Mouse (Mus musculus) forebrain, postnatal 0 days (tissue): ENCODE measurements at regions not wholly inside any gene's neighbourhood (a gene's known extent, or its start where the extent isn't known, plus 50 kb on each side); places are given as distances from the start of the nearest gene placed in this dataset.

Experiments
- ATAC-seq: fragments of 200-750 bp; cut with Nextera tagmentation; 2 replicates; pipeline ENCODE4 v1.8.0; 2017; ENCODE audit warnings: mild to moderate bottlenecking, moderate library complexity
- DNase-seq: peaks from one replicate; pipeline ENCODE4 v3.0.0-alpha.2; 2015
- H3K27ac ChIP-seq: fragments of 300-500 bp; sonication (generic); 2 replicates; pipeline ENCODE4 v1.5.1; 2014; ENCODE audit warnings: low read depth, mild to moderate bottlenecking, antibody characterized with exemption, low read length, moderate library complexity, mixed read lengths
- H3K27me3 ChIP-seq: fragments of 300-500 bp; sonication (generic); 2 replicates; pipeline ENCODE4 v1.6.1; 2014; ENCODE audit warnings: mild to moderate bottlenecking, low read length, mixed read lengths; ENCODE audit not compliant: insufficient read depth
- H3K36me3 ChIP-seq: fragments of 300-500 bp; sonication (generic); 2 replicates; pipeline ENCODE4 v1.6.1; 2014; ENCODE audit warnings: mild to moderate bottlenecking, moderate library complexity; ENCODE audit not compliant: insufficient read depth
- H3K4me1 ChIP-seq: fragments of 300-500 bp; sonication (generic); 2 replicates; pipeline ENCODE4 v1.6.1; 2014; ENCODE audit warnings: antibody characterized with exemption; ENCODE audit not compliant: insufficient read depth
- H3K4me2 ChIP-seq: fragments of 300-500 bp; sonication (generic); 2 replicates; pipeline ENCODE4 v1.6.1; 2014; ENCODE audit warnings: low read depth, mild to moderate bottlenecking, moderate library complexity
- H3K4me3 ChIP-seq: fragments of 300-500 bp; sonication (generic); 2 replicates; pipeline ENCODE4 v1.5.1; 2014; ENCODE audit warnings: low read depth, low read length, mixed read lengths
- H3K9ac ChIP-seq: fragments of 300-500 bp; sonication (generic); 2 replicates; pipeline ENCODE4 v1.6.1; 2014; ENCODE audit warnings: mild to moderate bottlenecking
- H3K9me3 ChIP-seq: fragments of 300-500 bp; sonication (generic); 2 replicates; pipeline ENCODE4 v1.6.1; 2016; ENCODE audit warnings: low read length
- CTCF ChIP-seq: sonication (generic); IDR thresholded peaks from 2 replicates; pipeline ENCODE4 v1.5.1; 2016; ENCODE audit warnings: antibody characterized with exemption, control low read depth, low read depth
- WGBS: fragments of 180-500 bp; shearing (Covaris S2); extraction: QIAGEN DNeasy Blood & Tissue Kit; methylation state at CpG from one replicate; pipeline ENCODE4 v1.1.7; 2014; 5-methylcytosine and 5-hydroxymethylcytosine counted together

GRCm38 (mm10) chrX:70820518-70820917 is 229.5 kb upstream of the Mamld1 start:
- Histone ChIP-seq H3K27me3 (no peaks in the 10 kb centered on the region), H3K4me3 (no peak overlapping the region), H3K27ac (no peak overlapping the region), H3K9me3 (no peaks in the 10 kb centered on the region), H3K4me2 (no peak overlapping the region), H3K36me3 (no peaks in the 10 kb centered on the region), H3K9ac (no peak overlapping the region), H3K4me1 (no peaks in the 10 kb centered on the region)
- peak; percentile 1 for DNase-seq
- no peak for TF ChIP-seq CTCF
- ATAC-seq, result peak; percentile 27; the same call in 1 of the 2 replicates
- WGBS, result 67% methylated on average over 3 of the region's 3 CpGs

- Histone ChIP-seq H3K4me3 (no peak overlapping the region), H3K27me3 (no peaks in the 10 kb centered on the region), H3K27ac (no peak overlapping the region), H3K36me3 (no peaks in the 10 kb centered on the region), H3K4me2 (no peak overlapping the region), H3K4me1 (no peaks in the 10 kb centered on the region), H3K9ac (no peak overlapping the region), H3K9me3 (no peaks in the 10 kb centered on the region)
- TF ChIP-seq CTCF, result no peak
- no peak for DNase-seq
- WGBS, result 54% methylated on average over 1 of the region's 1 CpGs
- ATAC-seq, result no peak
These were observed 232.3 kb upstream of the Mamld1 start for GRCm38 (mm10) chrX:70817771-70818170.

- no peaks in the 10 kb centered on the region for H3K4me1 ChIP-seq
- H3K27ac ChIP-seq, result no peak overlapping the region
- no peak overlapping the region for H3K4me2 ChIP-seq
- no peak for TF ChIP-seq CTCF
- no peaks in the 10 kb centered on the region for H3K9me3 ChIP-seq
- no peaks in the 10 kb centered on the region for H3K27me3 ChIP-seq
- ATAC-seq, result peak; percentile 53
- H3K4me3 ChIP-seq, result no peak overlapping the region
- DNase-seq, result peak; percentile 13
- H3K9ac ChIP-seq, result no peak overlapping the region
- no peaks in the 10 kb centered on the region for H3K36me3 ChIP-seq
- WGBS, result 66% methylated on average over 3 of the region's 3 CpGs
These were observed 233.4 kb upstream of the Mamld1 start for GRCm38 (mm10) chrX:70816662-70817061.

- 56% methylated on average over 3 of the region's 3 CpGs for WGBS
- Histone ChIP-seq H3K4me2 (no peak overlapping the region), H3K9me3 (no peaks in the 10 kb centered on the region), H3K27me3 (no peaks in the 10 kb centered on the region), H3K4me3 (no peak overlapping the region), H3K9ac (no peak overlapping the region), H3K27ac (no peak overlapping the region), H3K36me3 (no peaks in the 10 kb centered on the region), H3K4me1 (no peaks in the 10 kb centered on the region)
- peak; percentile 18 for DNase-seq
- TF ChIP-seq CTCF, result no peak
- ATAC-seq, result peak; percentile 34; the same call in 1 of the 2 replicates
These were observed 258.3 kb upstream of the Mamld1 start for GRCm38 (mm10) chrX:70791796-70792195.

DNA sequence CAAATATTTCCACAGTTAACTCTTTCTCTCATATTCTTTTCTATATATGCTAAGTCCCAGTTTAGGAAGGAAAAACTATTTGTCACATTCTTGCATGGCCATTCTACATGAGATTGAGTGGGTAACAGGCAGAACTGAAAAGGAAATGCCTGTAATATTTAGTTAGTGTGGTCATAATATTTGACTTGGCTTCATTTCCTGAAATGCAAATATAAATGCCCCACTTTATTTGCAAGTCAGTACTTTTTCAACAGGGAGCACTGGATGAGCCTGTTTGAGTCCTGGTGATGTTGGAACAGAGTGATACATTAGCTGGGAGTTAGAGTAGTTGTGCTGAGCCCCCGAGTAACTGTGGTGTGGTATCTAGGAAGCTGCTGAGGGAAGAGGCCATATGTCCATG is 285.9 kb upstream of the Tmem185a start:
- 84% methylated on average over 1 of the region's 1 CpGs for WGBS

GRCm38 (mm10) chrX:70713004-70713604 is 236.1 kb upstream of the Tmem185a start:
- no peak for DNase-seq
- ATAC-seq, result no peak
- no peak overlapping the region for H3K9ac ChIP-seq
- H3K9me3 ChIP-seq, result no peaks in the 10 kb centered on the region
- H3K4me3 ChIP-seq, result no peak overlapping the region
- no peaks in the 10 kb centered on the region for H3K36me3 ChIP-seq
- H3K27ac ChIP-seq, result no peak overlapping the region
- H3K4me2 ChIP-seq, result no peak overlapping the region
- H3K27me3 ChIP-seq, result no peaks in the 10 kb centered on the region
- no peaks in the 10 kb centered on the region for H3K4me1 ChIP-seq
- TF ChIP-seq CTCF, result peak; percentile 11; the same call in 1 of the 2 replicates
- 63% methylated on average over 5 of the region's 5 CpGs for WGBS

More for the DNA sequence above, 285.9 kb upstream of the Tmem185a start:
- H3K27ac ChIP-seq, result no peak overlapping the region
- ATAC-seq, result no peak
- TF ChIP-seq CTCF, result no peak
- H3K4me3 ChIP-seq, result no peak overlapping the region
- no peaks in the 10 kb centered on the region for H3K9me3 ChIP-seq
- no peaks in the 10 kb centered on the region for H3K4me1 ChIP-seq
- no peaks in the 10 kb centered on the region for H3K27me3 ChIP-seq
- no peak for DNase-seq
- H3K36me3 ChIP-seq, result no peaks in the 10 kb centered on the region
- no peak overlapping the region for H3K9ac ChIP-seq
- no peak overlapping the region for H3K4me2 ChIP-seq

DNA sequence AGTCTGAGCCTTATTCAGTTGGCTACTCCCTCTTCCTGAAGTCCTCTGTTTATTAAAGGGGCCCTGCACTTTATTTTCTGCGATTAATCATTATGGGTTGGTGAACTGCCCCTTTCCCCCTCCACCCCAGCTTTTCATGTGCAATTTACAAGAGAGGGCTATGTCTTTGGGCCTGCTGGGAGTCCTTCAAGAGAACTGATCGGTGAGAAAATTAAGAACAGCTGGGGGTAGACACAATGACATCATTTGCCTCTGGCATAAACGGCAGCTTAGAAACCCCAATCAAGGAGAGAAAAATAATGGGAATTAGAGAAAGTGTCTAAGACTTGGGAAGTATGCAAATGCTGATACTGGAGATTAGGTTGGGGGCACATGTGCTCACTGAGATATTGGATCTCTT is 205.2 kb upstream of the Tmem185a start:
- H3K9me3 ChIP-seq, result no peaks in the 10 kb centered on the region
- no peaks in the 10 kb centered on the region for H3K4me1 ChIP-seq
- ATAC-seq, result no peak
- DNase-seq, result no peak
- no peaks in the 10 kb centered on the region for H3K36me3 ChIP-seq
- no peaks in the 10 kb centered on the region for H3K27me3 ChIP-seq
- no peak for TF ChIP-seq CTCF
- H3K4me3 ChIP-seq, result no peak overlapping the region
- no peak overlapping the region for H3K9ac ChIP-seq
- H3K27ac ChIP-seq, result no peak overlapping the region
- no peak overlapping the region for H3K4me2 ChIP-seq
- WGBS, result 39% methylated on average over 3 of the region's 3 CpGs
